Mouse (Mus musculus) embryonic facial prominence, embryonic 13.5 days (tissue): ENCODE measurements around the gene AI854703. TPM values are rescaled to one million over a fixed set of nuclear protein-coding genes. Genes with fewer than 3 reads are reported as not detected.
"Not testable (repeated sequence)": the region's sequence is repeated elsewhere in the genome, so short reads cannot be mapped to it uniquely, and the experiment has no call there.

Experiments used
- ATAC-seq: fragments of 200-750 bp; cut with Nextera tagmentation; 2 replicates; pipeline ENCODE4 v1.8.0; 2017; ENCODE audit warnings: low read depth; ENCODE audit not compliant: insufficient number of reproducible peaks, insufficient read depth, low FRiP score, low TSS enrichment
- H3K27ac ChIP-seq: fragments of 300-500 bp; sonication (generic); 2 replicates; pipeline ENCODE4 v1.5.1; 2015; ENCODE audit warnings: moderate library complexity, mild to moderate bottlenecking, inconsistent platforms
- H3K27me3 ChIP-seq: fragments of 300-500 bp; sonication (generic); 2 replicates; pipeline ENCODE4 v1.6.1; 2015; ENCODE audit warnings: mild to moderate bottlenecking, inconsistent platforms
- H3K36me3 ChIP-seq: fragments of 300-500 bp; sonication (generic); 2 replicates; pipeline ENCODE4 v1.6.1; 2015; ENCODE audit warnings: mild to moderate bottlenecking, inconsistent platforms
- H3K4me1 ChIP-seq: fragments of 300-500 bp; sonication (generic); 2 replicates; pipeline ENCODE4 v1.6.1; 2015; ENCODE audit warnings: inconsistent platforms
- H3K4me2 ChIP-seq: fragments of 300-500 bp; sonication (generic); 2 replicates; pipeline ENCODE4 v1.6.1; 2015; ENCODE audit warnings: moderate library complexity, mild to moderate bottlenecking, inconsistent platforms
- H3K4me3 ChIP-seq: fragments of 300-500 bp; sonication (generic); 2 replicates; pipeline ENCODE4 v1.5.1; 2015; ENCODE audit warnings: mild to moderate bottlenecking, inconsistent platforms
- H3K9ac ChIP-seq: fragments of 300-500 bp; sonication (generic); 2 replicates; pipeline ENCODE4 v1.6.1; 2015; ENCODE audit warnings: mild to moderate bottlenecking, inconsistent platforms
- H3K9me3 ChIP-seq: fragments of 300-500 bp; sonication (generic); 2 replicates; pipeline ENCODE4 v1.6.1; 2016; ENCODE audit warnings: inconsistent platforms
- WGBS: fragments of 180-500 bp; shearing (Covaris S2); methylation state at CpG from one replicate; pipeline ENCODE4 v1.1.7; 2015; ENCODE audit warnings: mixed read lengths; 5-methylcytosine and 5-hydroxymethylcytosine counted together
- polyA plus RNA-seq: library from polyadenylated mRNA; unstranded; fragments of >200 nt; fragmentation: Nextera tagmentation; extraction: Ambion mirVana; gene quantifications from 2 replicates; pipeline ENCODE4 v1.2.1, GENCODE M21; 2015

The AI854703 gene
- polyA plus RNA-seq, 1 experiment from 2014 or later = 1.3 TPM

DNA sequence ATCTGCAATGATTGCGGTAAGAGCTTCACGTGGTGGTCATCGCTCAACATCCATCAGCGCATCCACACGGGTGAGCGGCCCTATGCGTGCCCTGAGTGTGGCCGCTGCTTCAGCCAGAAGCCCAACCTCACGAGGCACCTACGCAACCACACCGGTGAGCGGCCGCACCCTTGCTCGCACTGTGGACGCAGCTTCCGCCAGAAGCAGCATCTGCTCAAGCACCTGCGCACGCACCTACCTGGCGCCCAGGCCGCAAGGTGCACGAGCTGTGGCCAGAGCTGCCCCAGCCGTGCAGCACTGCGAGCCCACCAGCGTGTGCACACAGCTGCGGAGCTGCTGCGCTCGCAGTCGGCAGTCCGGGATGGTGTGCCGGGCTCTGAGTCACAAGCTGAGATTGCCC, 6.5 kb upstream of the AI854703 start:
- no peak overlapping the region for H3K4me3 ChIP-seq
- no peak overlapping the region for H3K9ac ChIP-seq
- H3K4me2 ChIP-seq = no peak overlapping the region
- H3K4me1 ChIP-seq = no peaks in the 10 kb centered on the region
- ATAC-seq = no peak
- 94% methylated on average over 30 of the region's 30 CpGs for whole genome bisulfite sequencing
- H3K9me3 ChIP-seq = no peaks in the 10 kb centered on the region
- peaks cover 47% of the 10 kb centered on the region for H3K36me3 ChIP-seq
- H3K27ac ChIP-seq = no peak overlapping the region
- peaks cover 1% of the 10 kb centered on the region; the same call in 1 of the 2 replicates for H3K27me3 ChIP-seq

DNA sequence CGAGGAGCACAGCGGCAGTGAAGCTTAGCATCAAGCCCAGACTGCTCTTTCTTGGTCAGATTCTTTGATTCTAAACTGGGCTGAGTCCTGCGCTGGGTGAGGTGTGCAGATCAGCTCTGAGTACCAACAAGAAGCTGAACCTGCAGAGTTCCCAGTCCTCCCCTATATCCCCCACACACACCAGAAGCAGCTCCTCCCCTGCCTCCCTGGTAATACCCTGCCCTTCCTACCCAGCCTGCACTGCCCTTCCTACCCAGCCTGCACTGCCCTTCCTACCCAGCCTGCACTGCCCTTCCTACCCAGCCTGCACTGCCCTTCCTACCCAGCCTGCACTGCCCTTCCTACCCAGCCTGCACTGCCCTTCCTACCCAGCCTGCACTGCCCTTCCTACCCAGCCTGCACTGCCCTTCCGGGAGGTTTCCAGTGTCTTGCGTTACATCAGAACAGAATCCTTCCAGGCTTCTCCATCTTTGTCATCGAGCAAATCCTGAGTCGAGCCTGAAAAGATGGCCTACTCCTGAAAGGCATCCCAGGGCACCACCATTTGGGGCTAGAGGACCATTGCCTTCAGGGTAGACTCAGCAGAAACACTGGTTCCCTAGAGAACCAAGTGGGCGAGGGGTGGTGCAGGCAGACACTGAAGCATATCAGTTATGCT, 4.2 kb upstream of the AI854703 start:
- peaks cover 22% of the 10 kb centered on the region for H3K27me3 ChIP-seq
- peaks cover 37% of the 10 kb centered on the region for H3K36me3 ChIP-seq
- not testable (repeated sequence) for H3K4me3 ChIP-seq, H3K9me3 ChIP-seq, ATAC-seq, H3K27ac ChIP-seq, H3K9ac ChIP-seq, H3K4me1 ChIP-seq, H3K4me2 ChIP-seq
- 88% methylated on average over 8 of the region's 8 CpGs for WGBS

DNA sequence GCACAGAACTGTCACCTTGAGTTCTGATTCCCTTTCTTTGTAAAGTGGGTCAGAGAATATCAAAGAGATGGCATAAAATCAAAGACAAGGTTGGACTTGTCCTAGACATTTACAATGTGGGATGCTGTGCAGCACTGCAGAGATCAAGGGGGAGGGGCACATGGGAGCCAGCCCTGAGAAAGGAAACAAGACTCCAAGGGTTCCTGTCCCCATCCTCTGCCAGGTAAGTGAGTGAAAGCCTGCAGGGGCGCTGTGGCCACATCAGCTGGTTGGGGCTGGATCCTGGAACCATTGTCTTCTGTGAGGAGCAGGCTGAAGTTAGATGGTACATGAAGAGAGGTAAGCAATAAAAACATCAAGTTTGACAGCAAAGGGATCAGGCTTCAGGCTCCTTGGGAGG, 3.1 kb upstream of the AI854703 start:
- no peaks in the 10 kb centered on the region for H3K9me3 ChIP-seq
- no peak overlapping the region for H3K27ac ChIP-seq
- peaks cover 34% of the 10 kb centered on the region for H3K36me3 ChIP-seq
- peaks cover 12% of the 10 kb centered on the region for H3K4me1 ChIP-seq
- H3K27me3 ChIP-seq = peaks cover 34% of the 10 kb centered on the region
- H3K9ac ChIP-seq = no peak overlapping the region
- no peak overlapping the region for H3K4me2 ChIP-seq
- ATAC-seq = no peak
- 38% methylated on average over 1 of the region's 1 CpGs for WGBS
- no peak overlapping the region for H3K4me3 ChIP-seq

DNA sequence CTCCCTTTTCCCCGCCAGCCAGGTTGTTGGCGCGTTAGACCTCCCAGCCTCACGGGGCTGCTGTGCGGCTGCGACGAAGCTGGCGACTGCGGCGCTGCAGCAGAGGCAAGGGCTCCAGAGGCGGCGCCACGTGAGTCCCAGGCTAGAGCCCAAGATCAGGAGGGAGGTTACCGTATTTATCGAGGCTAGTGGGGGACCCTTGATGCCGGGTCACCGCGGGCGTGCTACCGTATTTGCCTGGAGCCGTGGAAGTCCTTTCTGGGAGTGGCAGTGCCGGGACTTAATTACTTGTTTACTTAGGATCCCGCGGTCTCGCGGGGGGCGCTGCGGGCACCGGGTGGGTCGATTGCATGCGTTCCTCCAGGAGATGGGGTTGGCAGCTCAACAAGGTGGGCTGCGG, 420 bp downstream of the AI854703 start:
- Histone ChIP-seq H3K4me1 (peaks cover 20% of the 10 kb centered on the region), H3K36me3 (peaks cover 2% of the 10 kb centered on the region; the same call in 1 of the 2 replicates), H3K4me2 (peak overlapping the region; percentile 87), H3K4me3 (peak overlapping the region; percentile 54), H3K9ac (peak overlapping the region; percentile 71), H3K27me3 (peaks cover 60% of the 10 kb centered on the region), H3K9me3 (no peaks in the 10 kb centered on the region), H3K27ac (no peak overlapping the region)
- no peak for ATAC-seq
- WGBS = under 1% methylated on average over 32 of the region's 32 CpGs

DNA sequence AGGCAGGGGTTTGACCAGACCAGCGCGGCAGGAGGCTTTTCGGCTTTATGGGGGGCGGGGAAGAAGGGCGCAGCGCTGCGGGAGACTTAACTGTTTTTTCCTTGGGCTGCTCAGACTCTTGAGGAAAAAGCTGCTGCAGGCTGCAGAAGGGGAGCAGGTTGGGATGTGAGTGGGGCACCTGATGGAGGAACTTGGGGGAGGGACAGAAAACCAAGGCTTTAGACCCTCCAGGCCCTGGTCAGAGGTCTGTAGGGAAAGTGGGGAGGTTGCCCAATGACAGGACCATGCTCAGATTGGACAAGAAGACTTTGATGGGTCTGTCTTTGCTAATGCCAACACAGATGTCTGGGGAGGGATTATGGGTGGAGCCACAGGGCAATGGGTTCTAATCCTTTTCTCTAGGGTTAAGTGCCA, 954 bp downstream of the AI854703 start:
- H3K4me3 ChIP-seq = peak overlapping the region; percentile 54
- peaks cover 62% of the 10 kb centered on the region for H3K27me3 ChIP-seq
- H3K9ac ChIP-seq = peak overlapping the region; percentile 71
- H3K36me3 ChIP-seq = no peaks in the 10 kb centered on the region
- 6% methylated on average over 7 of the region's 7 CpGs for WGBS
- no peaks in the 10 kb centered on the region for H3K9me3 ChIP-seq
- no peak for ATAC-seq
- H3K27ac ChIP-seq = no peak overlapping the region
- H3K4me2 ChIP-seq = peak overlapping the region; percentile 87
- peaks cover 20% of the 10 kb centered on the region for H3K4me1 ChIP-seq

DNA sequence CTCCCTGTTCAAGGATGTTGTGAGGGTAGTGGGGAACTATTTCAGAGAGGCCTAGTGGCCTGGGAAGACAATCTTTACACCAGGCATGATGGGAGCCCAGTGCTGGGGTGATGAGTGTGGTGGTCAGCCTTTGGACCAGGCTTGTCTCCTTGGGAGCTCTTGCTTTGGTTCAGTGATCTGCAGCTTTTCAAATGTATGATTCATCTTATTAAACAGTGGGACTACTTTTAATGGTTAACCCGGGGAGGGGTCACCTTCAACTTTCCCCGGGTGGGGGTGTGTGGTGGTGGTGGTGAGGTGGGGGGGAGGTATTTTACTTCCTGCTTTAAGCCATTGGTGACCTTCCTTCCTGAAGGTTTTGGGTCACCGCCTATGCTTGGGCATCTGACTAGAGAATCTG, 1.8 kb downstream of the AI854703 start:
- Histone ChIP-seq H3K4me1 (peaks cover 20% of the 10 kb centered on the region), H3K9me3 (no peaks in the 10 kb centered on the region), H3K27me3 (peaks cover 62% of the 10 kb centered on the region), H3K4me3 (no peak overlapping the region), H3K9ac (no peak overlapping the region), H3K27ac (no peak overlapping the region), H3K4me2 (no peak overlapping the region), H3K36me3 (no peaks in the 10 kb centered on the region)
- WGBS = 84% methylated on average over 3 of the region's 3 CpGs
- no peak for ATAC-seq

DNA sequence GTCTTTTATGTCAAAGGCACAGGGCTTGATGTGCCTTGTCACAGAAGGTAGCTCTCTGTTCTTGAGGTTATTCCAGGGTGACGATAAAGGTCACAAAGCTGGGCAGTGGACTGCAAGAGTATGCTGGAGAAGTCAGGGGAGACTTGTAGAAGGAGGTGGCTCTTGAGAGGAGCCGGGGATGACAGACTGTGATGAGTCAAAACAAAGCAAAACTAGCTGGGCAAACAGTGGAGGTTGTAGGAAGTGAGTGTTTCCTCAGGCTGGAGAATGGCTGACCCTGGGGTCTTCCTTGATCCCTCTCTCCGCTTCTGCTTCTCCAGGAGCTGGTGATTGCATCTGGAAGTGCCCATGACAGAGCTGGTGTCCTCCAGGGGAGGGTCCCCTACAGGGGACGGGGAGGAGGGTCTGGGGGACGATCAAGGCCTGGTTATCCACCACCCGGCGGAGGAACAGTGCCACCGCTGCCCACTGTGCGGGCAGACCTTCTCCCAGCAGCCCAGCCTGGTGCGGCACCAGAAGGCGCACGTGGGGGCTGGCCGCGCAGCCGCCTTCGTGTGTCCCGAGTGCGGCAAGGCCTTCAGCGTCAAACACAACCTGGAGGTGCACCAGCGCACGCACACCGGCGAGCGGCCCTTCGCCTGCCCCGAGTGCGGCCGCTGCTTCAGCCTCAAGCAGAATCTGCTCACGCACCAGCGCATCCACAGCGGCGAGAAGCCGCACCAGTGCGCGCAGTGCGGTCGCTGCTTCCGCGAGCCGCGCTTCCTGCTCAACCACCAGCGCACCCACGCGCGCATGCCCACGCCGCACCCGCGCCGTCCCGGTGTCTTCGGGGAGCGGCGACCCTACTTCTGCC, 2.5 kb downstream of the AI854703 start:
- H3K9me3 ChIP-seq = no peaks in the 10 kb centered on the region
- ATAC-seq = no peak
- WGBS = 8% methylated on average over 54 of the region's 54 CpGs
- H3K4me1 ChIP-seq = peaks cover 20% of the 10 kb centered on the region
- H3K4me3 ChIP-seq = peak overlapping the region; percentile 51
- no peaks in the 10 kb centered on the region for H3K36me3 ChIP-seq
- H3K4me2 ChIP-seq = peak overlapping the region; percentile 92
- H3K27ac ChIP-seq = no peak overlapping the region
- H3K27me3 ChIP-seq = peaks cover 62% of the 10 kb centered on the region
- H3K9ac ChIP-seq = peak overlapping the region; percentile 70

DNA sequence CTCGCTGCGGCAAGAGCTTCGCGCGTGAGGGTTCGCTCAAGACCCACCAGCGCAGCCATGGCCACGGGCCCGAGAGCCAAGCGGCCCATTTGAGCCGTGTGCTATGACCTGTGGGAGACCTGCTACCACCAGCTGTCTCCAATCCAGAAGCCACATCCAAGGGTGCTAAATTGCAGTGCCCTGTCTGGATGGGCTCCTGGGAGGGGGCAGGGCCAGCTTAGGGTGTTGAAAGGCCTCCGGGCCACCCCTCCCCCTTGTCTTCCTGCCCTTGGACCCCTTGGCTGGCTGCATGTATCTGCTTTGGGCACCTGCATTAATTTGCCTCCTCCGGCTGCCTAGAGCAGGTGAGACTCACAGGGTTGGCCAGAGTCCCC, 3.1 kb downstream of the AI854703 start:
- Histone ChIP-seq H3K4me3 (peak overlapping the region; percentile 51), H3K9me3 (no peaks in the 10 kb centered on the region), H3K4me2 (peak overlapping the region; percentile 92), H3K9ac (peak overlapping the region; percentile 70), H3K27me3 (peaks cover 62% of the 10 kb centered on the region), H3K4me1 (peaks cover 20% of the 10 kb centered on the region), H3K27ac (no peak overlapping the region), H3K36me3 (no peaks in the 10 kb centered on the region)
- no peak for ATAC-seq
- WGBS = 23% methylated on average over 13 of the region's 13 CpGs

DNA sequence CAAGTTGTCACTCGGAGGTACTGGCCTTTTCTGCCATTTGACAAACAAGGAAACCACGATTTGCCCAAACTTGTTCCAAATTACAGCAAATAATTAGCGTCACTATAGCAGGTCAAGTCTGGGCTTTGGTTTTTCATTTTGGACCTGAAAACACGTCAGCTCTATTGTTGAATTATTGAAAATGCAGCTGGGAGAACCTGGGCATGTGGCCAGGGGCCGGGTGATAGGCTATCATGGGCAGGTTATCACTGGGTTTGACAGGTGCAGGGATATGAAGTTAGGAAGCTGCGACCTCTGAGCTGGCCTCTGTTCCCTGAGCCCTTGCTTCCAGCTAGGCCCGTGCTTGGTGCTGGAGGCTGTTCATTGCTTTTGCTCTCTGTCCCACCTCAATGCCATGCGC, 4.3 kb downstream of the AI854703 start:
- Histone ChIP-seq H3K36me3 (no peaks in the 10 kb centered on the region), H3K4me2 (no peak overlapping the region), H3K9me3 (no peaks in the 10 kb centered on the region), H3K4me3 (no peak overlapping the region), H3K4me1 (peaks cover 20% of the 10 kb centered on the region), H3K27ac (no peak overlapping the region), H3K9ac (no peak overlapping the region), H3K27me3 (peaks cover 53% of the 10 kb centered on the region)
- ATAC-seq = no peak
- WGBS = 84% methylated on average over 8 of the region's 8 CpGs

DNA sequence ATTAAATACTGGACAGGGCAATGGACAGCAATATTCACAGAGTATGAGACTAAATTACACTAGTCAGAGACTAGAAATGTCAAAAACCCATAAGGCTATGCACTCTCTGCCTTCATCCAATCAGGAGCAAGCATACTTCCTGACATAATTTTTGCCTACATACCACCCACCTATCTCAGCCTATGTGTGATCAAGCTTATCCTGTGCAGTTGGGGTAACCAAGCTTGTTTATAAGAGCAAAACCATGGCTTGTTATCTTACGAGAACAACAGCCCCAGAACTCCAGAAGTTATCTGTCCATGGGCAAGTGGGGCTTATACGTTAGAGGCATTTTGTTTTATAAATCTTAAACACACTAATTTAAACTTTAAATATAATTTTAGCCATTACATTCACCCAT, 8.5 kb downstream of the AI854703 start:
- no peaks in the 10 kb centered on the region for H3K4me1 ChIP-seq
- H3K4me2 ChIP-seq = no peak overlapping the region
- no peak overlapping the region for H3K4me3 ChIP-seq
- 86% methylated on average over 2 of the region's 2 CpGs for WGBS
- ATAC-seq = no peak
- no peak overlapping the region for H3K9ac ChIP-seq
- H3K36me3 ChIP-seq = no peaks in the 10 kb centered on the region
- no peak overlapping the region for H3K27ac ChIP-seq
- peaks cover 12% of the 10 kb centered on the region for H3K27me3 ChIP-seq
- no peaks in the 10 kb centered on the region for H3K9me3 ChIP-seq

DNA sequence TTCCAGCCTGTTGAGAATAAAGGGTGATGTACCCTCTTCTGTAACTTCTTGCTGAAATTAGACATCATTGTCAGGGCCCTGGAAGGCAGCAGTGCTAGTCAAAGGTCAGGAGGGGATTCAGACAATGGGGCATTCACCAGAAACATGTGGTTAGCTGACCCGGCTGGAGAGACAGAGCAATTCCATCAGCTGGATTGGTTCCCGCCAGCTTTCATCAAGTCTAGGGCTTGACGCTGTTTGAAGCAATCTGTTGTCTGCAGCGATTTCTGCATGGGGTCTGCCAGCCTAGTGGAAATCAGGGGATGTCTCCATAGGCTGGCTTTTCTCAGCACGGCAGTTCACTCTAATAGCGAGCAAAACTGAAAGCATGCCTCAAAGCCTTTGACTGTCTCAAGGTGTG, 10.0 kb downstream of the AI854703 start:
- H3K27me3 ChIP-seq = peaks cover 3% of the 10 kb centered on the region; the same call in 1 of the 2 replicates
- no peak overlapping the region for H3K4me3 ChIP-seq
- H3K27ac ChIP-seq = no peak overlapping the region
- H3K4me2 ChIP-seq = no peak overlapping the region
- WGBS = 31% methylated on average over 6 of the region's 6 CpGs
- no peaks in the 10 kb centered on the region for H3K4me1 ChIP-seq
- no peak overlapping the region for H3K9ac ChIP-seq
- H3K9me3 ChIP-seq = no peaks in the 10 kb centered on the region
- ATAC-seq = no peak
- no peaks in the 10 kb centered on the region for H3K36me3 ChIP-seq
